Mouse (Mus musculus) G1E (cell line): ENCODE data around the gene Itga11. TPM values are rescaled to one million over a fixed set of nuclear protein-coding genes. Genes with fewer than 3 reads are reported as not detected.

ENCODE experiments used
- ATAC-seq: 2 replicates; pipeline ENCODE4 v1.8.0; 2016; ENCODE audit warnings: mild to moderate bottlenecking; ENCODE audit not compliant: insufficient number of reproducible peaks, poor library complexity, low FRiP score, severe bottlenecking; ENCODE audit errors: extremely low read depth
- DNase-seq: peaks from one replicate; pipeline ENCODE4 v3.0.0; 2012; ENCODE audit warnings: low spot score
- H3K27me3 ChIP-seq: 2 replicates; pipeline ENCODE4 v1.6.1; 2012; ENCODE audit warnings: mild to moderate bottlenecking, low read length, inconsistent platforms; ENCODE audit not compliant: insufficient read depth
- H3K36me3 ChIP-seq: replicated peaks from 2 replicates; pipeline ENCODE3; 2012; ENCODE audit warnings: mild to moderate bottlenecking, inconsistent platforms
- H3K4me1 ChIP-seq: 2 replicates; pipeline ENCODE4 v1.6.1; 2012; ENCODE audit warnings: low read depth, low read length, inconsistent platforms, mixed read lengths; ENCODE audit not compliant: insufficient read depth
- H3K4me3 ChIP-seq: 2 replicates; pipeline ENCODE4 v1.5.1; 2012; ENCODE audit warnings: low read depth, mild to moderate bottlenecking, inconsistent platforms, low read length, moderate library complexity, mixed read lengths
- H3K9me3 ChIP-seq: replicated peaks from 2 replicates; pipeline ENCODE4 v1.6.1; 2012; ENCODE audit warnings: inconsistent platforms
- CTCF ChIP-seq: IDR thresholded peaks from 2 replicates; pipeline ENCODE4 v1.5.1; 2012; ENCODE audit warnings: low read depth, low read length, inconsistent platforms, mixed read lengths
- GATA1 ChIP-seq: IDR thresholded peaks from 2 replicates; pipeline ENCODE4 v1.6.1; 2012; ENCODE audit warnings: borderline replicate concordance, low read length, inconsistent platforms, mixed read lengths
- GATA2 ChIP-seq: IDR thresholded peaks from 2 replicates; pipeline ENCODE4 v1.6.1; 2012; ENCODE audit warnings: low read depth, low read length, inconsistent platforms, borderline replicate concordance
- POLR2AphosphoS5 ChIP-seq: IDR thresholded peaks from 2 replicates; pipeline ENCODE4 v1.6.1; 2012; ENCODE audit warnings: low read depth, low read length, inconsistent platforms; ENCODE audit not compliant: insufficient replicate concordance
- TAL1 ChIP-seq: conservative IDR thresholded peaks from 2 replicates; pipeline ENCODE4 v1.6.1; 2012; ENCODE audit warnings: low read depth, low read length, inconsistent platforms, mixed read lengths
- polyA plus RNA-seq: library from polyadenylated mRNA; stranded (reverse); fragments of >175 nt; gene quantifications from 2 replicates; pipeline ENCODE4 v1.2.3, GENCODE M21; 2012
- total RNA-seq, 2 experiments: library from RNA; stranded (forward) in 1 of 2; stranded (reverse) in 1 of 2; fragments of 200-1000 nt in 1 of 2; fragments of >200 nt in 1 of 2; fragmentation: Nextera tagmentation in 1 of 2; gene quantifications; 2 replicates each; pipeline ENCODE4 v1.2.3; 2014 to 2017

The Itga11 gene
- total and polyA plus RNA-seq, 3 experiments: not detected

- no peak for TF ChIP-seq CTCF
- no peak for TF ChIP-seq TAL1
- no peak for TF ChIP-seq POLR2AphosphoS5
- no peak for TF ChIP-seq GATA1
- TF ChIP-seq GATA2: no peak
- no peak overlapping the region for H3K4me3 ChIP-seq
- no peaks in the 10 kb centered on the region for H3K9me3 ChIP-seq
- ATAC-seq: no peak
- H3K27me3 ChIP-seq: no peaks in the 10 kb centered on the region
- no peaks in the 10 kb centered on the region for H3K36me3 ChIP-seq
- H3K4me1 ChIP-seq: no peaks in the 10 kb centered on the region
- no peak for DNase-seq
Measured at GRCm38 (mm10) chr9:62675172-62675571, 2.5 kb upstream of the Itga11 start.

- ATAC-seq (no peak), DNase-seq (no peak)
- no peaks in the 10 kb centered on the region for H3K9me3 ChIP-seq
- H3K27me3 ChIP-seq: no peaks in the 10 kb centered on the region
- no peak for TF ChIP-seq POLR2AphosphoS5
- TF ChIP-seq GATA2: no peak
- TF ChIP-seq CTCF: no peak
- no peak for TF ChIP-seq TAL1
- no peak for TF ChIP-seq GATA1
- no peaks in the 10 kb centered on the region for H3K36me3 ChIP-seq
- H3K4me1 ChIP-seq: no peaks in the 10 kb centered on the region
- H3K4me3 ChIP-seq: no peak overlapping the region
Measured at GRCm38 (mm10) chr9:62678550-62679155, 1.0 kb downstream of the Itga11 start.

- ATAC-seq (no peak), DNase-seq (no peak)
- Histone ChIP-seq H3K36me3 (no peaks in the 10 kb centered on the region), H3K9me3 (no peaks in the 10 kb centered on the region), H3K4me3 (no peak overlapping the region), H3K27me3 (no peaks in the 10 kb centered on the region), H3K4me1 (no peaks in the 10 kb centered on the region)
- no peak for TF ChIP-seq GATA2
Measured at GRCm38 (mm10) chr9:62679398-62679797, 1.8 kb downstream of the Itga11 start.

- DNase-seq (no peak), ATAC-seq (no peak)
- no peak overlapping the region for H3K4me3 ChIP-seq
- no peaks in the 10 kb centered on the region for H3K9me3 ChIP-seq
- H3K4me1 ChIP-seq: no peaks in the 10 kb centered on the region
- no peaks in the 10 kb centered on the region; the same call in 1 of the 2 replicates for H3K27me3 ChIP-seq
- TF ChIP-seq TAL1 (no peak), GATA1 (no peak), CTCF (no peak), POLR2AphosphoS5 (no peak), GATA2 (no peak)
- H3K36me3 ChIP-seq: no peaks in the 10 kb centered on the region
Measured at GRCm38 (mm10) chr9:62684311-62684710, 6.7 kb downstream of the Itga11 start.

- Histone ChIP-seq H3K36me3 (no peaks in the 10 kb centered on the region), H3K27me3 (no peaks in the 10 kb centered on the region; the same call in none of the 2 replicates), H3K4me1 (no peaks in the 10 kb centered on the region), H3K9me3 (no peaks in the 10 kb centered on the region), H3K4me3 (no peak overlapping the region)
- ATAC-seq (no peak), DNase-seq (no peak)
- TF ChIP-seq GATA2: no peak
- no peak for TF ChIP-seq TAL1
- no peak for TF ChIP-seq CTCF
- no peak for TF ChIP-seq GATA1
- TF ChIP-seq POLR2AphosphoS5: no peak
Measured at GRCm38 (mm10) chr9:62689748-62690147, 12.1 kb downstream of the Itga11 start.

GRCm38 (mm10) chr9:62694054-62694453, 16.4 kb downstream of the Itga11 start:
- no peak for TF ChIP-seq GATA1
- TF ChIP-seq POLR2AphosphoS5: no peak
- TF ChIP-seq CTCF: no peak
- TF ChIP-seq GATA2: no peak
- no peak for TF ChIP-seq TAL1

GRCm38 (mm10) chr9:62695210-62695609, 17.6 kb downstream of the Itga11 start:
- Histone ChIP-seq H3K36me3 (no peaks in the 10 kb centered on the region), H3K9me3 (no peaks in the 10 kb centered on the region), H3K4me1 (no peaks in the 10 kb centered on the region), H3K4me3 (no peak overlapping the region), H3K27me3 (no peaks in the 10 kb centered on the region; the same call in 1 of the 2 replicates)
- TF ChIP-seq CTCF: no peak
- TF ChIP-seq TAL1: no peak
- TF ChIP-seq POLR2AphosphoS5: no peak
- TF ChIP-seq GATA2: no peak
- no peak for TF ChIP-seq GATA1
- DNase-seq (no peak), ATAC-seq (no peak)

More at GRCm38 (mm10) chr9:62694054-62694453, 16.4 kb downstream of the Itga11 start:
- Histone ChIP-seq H3K27me3 (no peaks in the 10 kb centered on the region; the same call in 1 of the 2 replicates), H3K4me1 (no peaks in the 10 kb centered on the region), H3K4me3 (no peak overlapping the region), H3K9me3 (no peaks in the 10 kb centered on the region), H3K36me3 (no peaks in the 10 kb centered on the region)
- DNase-seq: no peak
- no peak for ATAC-seq
